Mouse (Mus musculus): ENCODE results near the gene Nos1ap. TPM values are rescaled to one million over a fixed set of nuclear protein-coding genes. Genes with fewer than 3 reads are reported as not detected.

Gene Nos1ap
- total RNA-seq (2015) (9.9 and 12.4 TPM in 2 replicates), total RNA-seq (2017) (5.8 and 10.3 TPM in 2 replicates)

- ATAC-seq (replicated peaks; ENCODE audit: poor library complexity) = peak; percentile 85
Measured at GRCm38 (mm10) chr1:170589219-170590040, at the start of gene Nos1ap. Gene Nos1ap, minus strand, starts transcription at chr1:170589861.

- no peak for ATAC-seq (replicated peaks; ENCODE audit: poor library complexity)
Measured at GRCm38 (mm10) chr1:170638941-170639340, 49.3 kb upstream of the Nos1ap start.

GRCm38 (mm10) chr1:170632856-170633255 lies 43.2 kb upstream of the Nos1ap start:
- no peak for ATAC-seq (replicated peaks; ENCODE audit: poor library complexity)

- ATAC-seq (replicated peaks; ENCODE audit: poor library complexity) = peak; percentile 100
Measured at GRCm38 (mm10) chr1:170632385-170632784, 42.7 kb upstream of the Nos1ap start.

GRCm38 (mm10) chr1:170631571-170631970 lies 41.9 kb upstream of the Nos1ap start:
- ATAC-seq (replicated peaks; ENCODE audit: poor library complexity) = no peak

- no peak for ATAC-seq (replicated peaks; ENCODE audit: poor library complexity)
Measured at GRCm38 (mm10) chr1:170630489-170630888, 40.8 kb upstream of the Nos1ap start.

GRCm38 (mm10) chr1:170623432-170623831 lies 33.8 kb upstream of the Nos1ap start:
- no peak for ATAC-seq (replicated peaks; ENCODE audit: poor library complexity)

GRCm38 (mm10) chr1:170622934-170623333 lies 33.3 kb upstream of the Nos1ap start:
- ATAC-seq (replicated peaks; ENCODE audit: poor library complexity) = peak; percentile 99

GRCm38 (mm10) chr1:170619686-170620374 lies 30.2 kb upstream of the Nos1ap start:
- peak; percentile 21 for ATAC-seq (replicated peaks; ENCODE audit: poor library complexity)

GRCm38 (mm10) chr1:170612968-170613872 lies 23.6 kb upstream of the Nos1ap start:
- peak; percentile 72 for ATAC-seq (replicated peaks; ENCODE audit: poor library complexity)

GRCm38 (mm10) chr1:170611631-170612030 lies 22.0 kb upstream of the Nos1ap start:
- no peak for ATAC-seq (replicated peaks; ENCODE audit: poor library complexity)

GRCm38 (mm10) chr1:170610695-170611094 lies 21.0 kb upstream of the Nos1ap start:
- ATAC-seq (replicated peaks; ENCODE audit: poor library complexity) = no peak

GRCm38 (mm10) chr1:170610289-170610688 lies 20.6 kb upstream of the Nos1ap start:
- ATAC-seq (replicated peaks; ENCODE audit: poor library complexity) = peak; percentile 86

- peak; percentile 69 for ATAC-seq (replicated peaks; ENCODE audit: poor library complexity)
Measured at GRCm38 (mm10) chr1:170609872-170610271, 20.2 kb upstream of the Nos1ap start.

- peak; percentile 20; the same call in 1 of the 2 replicates for ATAC-seq (replicated peaks; ENCODE audit: poor library complexity)
Measured at GRCm38 (mm10) chr1:170608461-170609071, 18.9 kb upstream of the Nos1ap start.

- ATAC-seq (replicated peaks; ENCODE audit: poor library complexity) = no peak
Measured at GRCm38 (mm10) chr1:170607231-170607917, 17.7 kb upstream of the Nos1ap start.

GRCm38 (mm10) chr1:170605228-170606001 lies 15.8 kb upstream of the Nos1ap start:
- ATAC-seq (replicated peaks; ENCODE audit: poor library complexity) = no peak

- no peak for ATAC-seq (replicated peaks; ENCODE audit: poor library complexity)
Measured at GRCm38 (mm10) chr1:170594575-170594974, 4.9 kb upstream of the Nos1ap start.

- ATAC-seq (replicated peaks; ENCODE audit: poor library complexity) = peak; percentile 49
Measured at GRCm38 (mm10) chr1:170590531-170590930, 870 bp upstream of the Nos1ap start.

Data from megakaryocyte progenitor cell, adult 5-6 weeks (primary cell).